Mouse (Mus musculus): ENCODE data around the gene Jade2.
A peak's percentile ranks its signal among the peaks of the same experiment; 100 is the strongest.

Gene Jade2

GRCm38 (mm10) chr11:51857818-51858527 is 520 bp upstream of the Jade2 start:
- DNase-seq (ENCODE audit: low spot score in 2 of 2), result peak; percentile 42 to 56

DNA sequence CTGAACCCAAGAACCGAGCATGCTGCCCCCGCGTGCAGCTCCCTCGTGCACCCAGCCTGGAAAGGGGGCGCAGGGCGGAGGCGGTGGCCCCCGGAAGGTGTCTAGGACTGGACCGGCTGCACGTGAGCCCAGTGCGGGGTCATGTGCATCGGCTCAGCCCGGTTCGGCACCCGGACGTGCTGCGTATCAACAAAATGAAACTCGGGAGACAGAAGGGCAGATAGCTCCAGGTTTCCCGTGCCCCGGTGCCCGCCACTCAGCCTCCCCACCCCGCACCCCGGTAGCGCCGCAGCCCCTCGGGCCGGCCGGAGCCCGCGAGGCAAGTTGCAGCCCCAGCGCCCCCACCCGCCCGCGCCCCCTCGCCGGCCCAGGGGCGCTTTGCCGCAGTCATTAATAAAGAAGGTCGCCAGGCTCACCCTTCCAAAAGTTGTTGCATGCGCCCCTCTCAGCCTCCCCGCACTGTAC is 805 bp downstream of the Jade2 start:
- peak; percentile 45 to 49 for DNase-seq (ENCODE audit: low spot score in 2 of 2)

DNA sequence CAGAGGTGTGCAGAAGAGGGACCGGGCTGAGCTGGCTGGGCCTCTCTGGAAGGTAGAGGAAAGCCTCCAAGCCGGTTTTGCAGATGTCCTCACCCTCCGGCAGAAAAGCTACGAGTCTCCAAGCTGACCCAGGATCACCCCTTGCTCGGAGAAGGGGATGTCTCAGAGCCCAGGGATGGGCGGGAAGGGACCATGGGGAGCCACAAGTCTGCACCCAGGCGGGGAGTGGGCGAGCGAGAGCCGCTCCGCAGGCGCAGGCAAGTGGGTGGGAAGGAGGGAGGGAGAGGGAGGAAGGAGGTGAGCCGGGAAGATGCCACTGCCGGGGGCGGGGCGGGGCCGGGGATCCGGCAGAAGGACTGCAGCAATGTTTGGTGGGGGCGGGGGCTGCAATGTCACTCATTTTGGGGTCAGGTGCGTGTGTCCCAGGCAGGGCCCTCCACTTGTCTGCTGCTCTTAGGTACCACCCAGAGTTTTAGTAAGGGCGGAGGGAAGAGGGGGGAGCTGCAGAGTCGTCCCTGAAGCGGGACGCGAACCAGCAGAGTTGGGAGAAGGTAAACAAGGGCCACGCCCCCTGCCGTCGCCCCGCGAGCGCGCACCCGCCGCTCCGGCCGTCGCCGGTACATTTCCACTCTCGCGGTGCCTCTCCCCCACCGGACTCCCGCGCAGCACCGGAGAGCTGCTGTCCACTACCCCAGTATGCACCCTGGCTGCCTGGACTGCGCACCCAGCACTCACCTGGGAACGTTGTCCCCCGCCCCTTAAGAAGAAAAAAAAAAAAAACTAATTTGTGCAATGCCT is 1.4 kb downstream of the Jade2 start:
- peak; percentile 61 to 62 for DNase-seq (ENCODE audit: low spot score in 2 of 2)

GRCm38 (mm10) chr11:51854981-51855817 is 2.3 kb downstream of the Jade2 start:
- DNase-seq (ENCODE audit: low spot score in 2 of 2), result peak; percentile 33 to 59

DNA sequence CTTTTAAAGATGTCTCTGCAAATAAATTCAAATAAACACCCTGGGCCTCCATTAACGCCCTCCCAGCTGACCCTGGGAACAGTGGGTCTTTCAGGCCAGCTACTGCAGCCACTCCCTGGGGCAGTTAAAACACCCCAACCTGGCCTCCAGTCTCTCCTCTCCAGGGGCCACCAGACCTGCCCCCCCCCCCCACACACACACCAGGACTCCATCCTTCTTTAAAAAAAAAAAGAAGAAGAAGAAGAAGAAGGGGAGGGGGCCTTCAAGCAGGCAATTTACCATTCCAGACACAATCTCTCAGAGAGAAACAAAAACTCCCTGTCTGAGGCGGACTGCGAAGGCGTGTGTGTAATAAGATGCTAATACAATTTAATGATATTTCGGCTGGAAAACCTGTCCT is 4.9 kb downstream of the Jade2 start:
- no peak for DNase-seq (ENCODE audit: low spot score in 2 of 2)

GRCm38 (mm10) chr11:51852091-51852521 is 5.3 kb downstream of the Jade2 start:
- DNase-seq (ENCODE audit: low spot score in 2 of 2), result no peak

GRCm38 (mm10) chr11:51850741-51851330 is 6.6 kb downstream of the Jade2 start:
- DNase-seq (ENCODE audit: low spot score in 2 of 2), result no peak

- no peak for DNase-seq (ENCODE audit: low spot score in 2 of 2)
Measured at GRCm38 (mm10) chr11:51848324-51848723, 9.1 kb downstream of the Jade2 start.

DNA sequence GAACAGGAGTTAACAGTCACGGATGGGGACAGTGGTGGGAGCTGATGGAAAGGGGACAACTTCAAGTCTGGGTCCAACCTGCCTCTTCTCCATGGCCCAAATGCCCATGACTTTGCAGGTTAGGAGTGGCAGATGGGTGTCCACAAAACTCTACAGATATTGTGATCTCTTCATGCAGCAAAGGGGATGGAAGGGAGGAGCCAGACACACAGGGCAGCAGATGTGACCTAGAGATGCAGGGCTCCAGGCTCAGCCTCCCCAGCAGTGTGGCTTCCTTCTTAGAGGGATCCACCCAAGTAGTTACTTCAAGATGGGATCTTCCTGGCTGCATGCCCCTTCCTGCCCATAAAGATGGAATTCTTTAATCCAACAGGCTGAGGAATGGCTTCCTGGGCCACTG is 9.6 kb downstream of the Jade2 start:
- no peak for DNase-seq (ENCODE audit: low spot score in 2 of 2)

- DNase-seq (ENCODE audit: low spot score in 2 of 2), result no peak
Measured at GRCm38 (mm10) chr11:51845981-51846883, 11.2 kb downstream of the Jade2 start.

- no peak for DNase-seq (ENCODE audit: low spot score in 2 of 2)
Measured at GRCm38 (mm10) chr11:51844529-51845098, 12.8 kb downstream of the Jade2 start.

DNA sequence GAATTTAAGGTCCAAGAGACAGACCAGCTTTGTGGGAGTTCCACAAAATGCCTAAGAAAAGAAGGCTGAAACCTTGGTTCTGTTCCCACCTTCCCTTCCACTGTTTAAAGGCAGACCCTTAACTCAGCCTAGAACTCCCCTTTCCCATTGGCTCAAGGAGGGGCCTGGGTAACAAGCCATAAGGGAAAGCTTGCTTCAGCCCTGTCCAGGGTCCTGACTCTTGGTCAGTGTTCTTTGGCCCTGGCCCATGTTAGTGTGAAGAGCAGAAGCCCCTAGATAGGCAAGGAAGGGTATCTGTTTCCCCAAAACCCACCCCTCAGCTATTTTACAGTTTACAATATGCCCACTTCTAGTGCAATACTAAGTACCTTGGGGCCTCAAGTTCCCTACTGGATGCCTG is 13.6 kb downstream of the Jade2 start:
- DNase-seq (ENCODE audit: low spot score in 2 of 2), result no peak

GRCm38 (mm10) chr11:51843168-51843567 is 14.3 kb downstream of the Jade2 start:
- DNase-seq (ENCODE audit: low spot score in 2 of 2), result no peak

- DNase-seq (ENCODE audit: low spot score in 2 of 2), result no peak
Measured at GRCm38 (mm10) chr11:51841149-51841548, 16.3 kb downstream of the Jade2 start.

- no peak for DNase-seq (ENCODE audit: low spot score in 2 of 2)
Measured at GRCm38 (mm10) chr11:51840657-51841056, 16.8 kb downstream of the Jade2 start.

- DNase-seq (ENCODE audit: low spot score in 2 of 2), result no peak
Measured at GRCm38 (mm10) chr11:51839973-51840372, 17.5 kb downstream of the Jade2 start.

DNA sequence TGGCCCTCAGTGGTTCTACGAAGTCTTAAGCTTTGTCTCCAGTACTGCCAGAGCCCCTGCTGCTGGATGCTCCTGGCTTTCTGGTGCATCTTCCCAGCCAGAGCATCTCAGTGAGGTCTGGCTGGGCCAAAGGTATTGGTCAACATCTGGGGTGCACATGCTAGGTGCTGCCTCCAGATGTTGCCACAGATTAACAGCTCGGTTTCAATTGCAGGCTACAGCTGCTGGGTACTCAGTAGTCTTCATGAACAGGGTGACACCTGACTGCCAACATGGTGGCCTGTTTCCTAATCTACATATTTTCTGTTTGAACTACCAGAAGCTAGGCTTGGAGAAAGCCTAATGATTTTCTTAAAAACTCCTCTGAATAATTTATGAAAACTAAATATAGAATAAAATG is 18.3 kb downstream of the Jade2 start:
- DNase-seq (ENCODE audit: low spot score in 2 of 2), result no peak

DNA sequence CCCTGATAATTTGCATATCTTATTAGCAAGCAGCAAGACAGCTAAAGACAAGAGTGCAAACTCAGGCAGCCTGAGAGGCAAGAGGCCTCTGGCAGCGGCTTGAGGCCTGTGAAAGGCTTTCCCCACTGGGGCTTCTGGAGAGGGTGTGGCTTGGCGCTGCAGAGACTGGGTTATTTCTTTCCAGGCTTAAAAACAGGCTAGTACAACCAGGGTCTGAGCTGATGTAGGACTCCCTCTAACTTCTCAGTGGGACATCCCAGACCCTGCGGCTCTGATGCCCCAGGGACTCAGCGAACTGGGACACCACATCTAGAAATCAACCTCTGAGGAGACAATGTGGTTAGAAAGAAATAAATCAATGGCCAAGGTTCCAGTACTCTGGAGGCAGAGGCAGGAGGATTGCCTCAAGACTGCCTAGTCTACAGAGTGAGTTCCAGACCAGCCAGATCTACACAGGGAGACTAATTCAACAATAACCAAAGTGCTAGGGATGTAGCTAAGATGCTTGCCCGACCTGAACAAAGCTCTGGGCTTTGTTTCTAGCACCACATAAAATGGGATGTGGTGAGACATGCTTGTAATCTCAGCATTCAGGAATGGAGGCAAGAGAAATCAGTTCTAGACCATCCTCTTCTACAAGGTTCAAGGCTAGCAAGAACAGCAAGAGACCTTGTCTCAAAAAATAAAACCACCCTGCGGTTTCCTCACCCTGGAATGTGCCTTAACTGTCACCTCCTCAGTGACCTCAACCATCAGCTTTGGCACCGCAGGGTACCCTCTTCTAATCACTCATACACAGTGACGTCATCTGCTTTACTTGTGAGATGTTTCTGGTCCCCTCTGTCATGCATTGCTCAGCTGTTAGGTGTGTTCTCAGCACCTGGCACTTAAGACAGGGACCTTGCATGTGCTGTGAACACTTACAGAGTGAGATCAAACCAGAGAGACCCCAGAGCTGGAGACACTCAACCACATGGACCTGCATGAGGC is 20.0 kb downstream of the Jade2 start:
- DNase-seq (ENCODE audit: low spot score in 2 of 2), result no peak

DNA sequence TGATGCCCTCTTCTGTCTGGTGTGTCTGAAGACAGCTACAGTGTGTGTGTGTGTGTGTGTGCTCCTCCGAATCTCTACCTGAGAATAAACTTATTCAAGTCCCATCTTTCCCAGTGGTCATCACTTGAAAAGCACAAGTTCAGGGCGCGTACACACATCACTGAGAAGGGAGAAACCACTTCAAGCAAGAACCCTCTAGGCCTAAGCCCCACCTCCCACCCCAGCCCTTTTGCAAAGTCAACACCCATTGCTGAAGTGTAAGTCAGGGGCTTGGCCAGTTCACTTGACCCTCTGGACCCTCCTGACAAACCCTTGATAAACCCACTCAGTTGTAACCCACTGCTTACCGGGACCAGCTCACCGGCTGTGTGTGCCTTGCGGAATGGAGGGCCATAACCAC is 20.9 kb downstream of the Jade2 start:
- DNase-seq (ENCODE audit: low spot score in 2 of 2), result no peak
